Mouse (Mus musculus): ENCODE data around the gene Teddm1a. TPM values are rescaled to one million over a fixed set of nuclear protein-coding genes. Genes with fewer than 3 reads are reported as not detected.
"Not testable (repeated sequence)": the region's sequence is repeated elsewhere in the genome, so short reads cannot be mapped to it uniquely, and the experiment has no call there.

Gene Teddm1a
- polyA plus RNA-seq, 1 experiment from 2014 or later = not detected

DNA sequence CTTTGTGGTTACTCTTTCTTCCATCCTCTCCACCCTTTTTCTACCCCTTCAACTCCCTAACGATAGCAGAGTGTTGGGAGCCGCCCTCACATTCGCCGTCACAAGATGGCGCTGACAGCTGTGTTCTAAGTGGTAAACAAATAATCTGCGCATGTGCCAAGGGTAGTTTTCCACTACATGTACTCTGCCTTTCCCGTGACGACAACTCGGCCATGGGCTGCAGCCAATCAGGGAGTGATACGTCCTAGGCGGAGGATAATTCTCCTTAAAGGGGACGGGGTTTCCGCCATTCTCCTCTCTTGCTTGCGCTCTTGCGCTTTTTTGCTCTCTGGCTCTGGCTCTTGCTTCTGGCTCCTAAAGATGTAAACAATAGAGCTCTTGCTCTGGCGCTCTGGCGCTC lies 11.2 kb upstream of the Teddm1a start:
- WGBS = 94% methylated on average over 17 of the region's 17 CpGs
- not testable (repeated sequence) for H3K9me3 ChIP-seq (ENCODE audit: control insufficient read depth, low read length); H3K4me1 ChIP-seq (ENCODE audit: control insufficient read depth in 2 of 2, insufficient read depth in 2 of 2, low read length in 2 of 2); H3K4me2 ChIP-seq (ENCODE audit: low read length); H3K9ac ChIP-seq (ENCODE audit: low read length); H3K27me3 ChIP-seq (ENCODE audit: control insufficient read depth, insufficient read depth, low read length); H3K36me3 ChIP-seq (ENCODE audit: control insufficient read depth, insufficient read depth, low read length); H3K4me3 ChIP-seq (ENCODE audit: control insufficient read depth in 1 of 2, insufficient read depth in 1 of 2, low read depth in 1 of 2, low read length in 2 of 2); ATAC-seq (ENCODE audit: insufficient number of reproducible peaks, insufficient read depth, low FRiP score, low read depth); H3K27ac ChIP-seq (replicated peaks in 1 of 2; ENCODE audit: control insufficient read depth in 1 of 2, insufficient read depth in 1 of 2, low read depth in 2 of 2, low read length in 2 of 2)

DNA sequence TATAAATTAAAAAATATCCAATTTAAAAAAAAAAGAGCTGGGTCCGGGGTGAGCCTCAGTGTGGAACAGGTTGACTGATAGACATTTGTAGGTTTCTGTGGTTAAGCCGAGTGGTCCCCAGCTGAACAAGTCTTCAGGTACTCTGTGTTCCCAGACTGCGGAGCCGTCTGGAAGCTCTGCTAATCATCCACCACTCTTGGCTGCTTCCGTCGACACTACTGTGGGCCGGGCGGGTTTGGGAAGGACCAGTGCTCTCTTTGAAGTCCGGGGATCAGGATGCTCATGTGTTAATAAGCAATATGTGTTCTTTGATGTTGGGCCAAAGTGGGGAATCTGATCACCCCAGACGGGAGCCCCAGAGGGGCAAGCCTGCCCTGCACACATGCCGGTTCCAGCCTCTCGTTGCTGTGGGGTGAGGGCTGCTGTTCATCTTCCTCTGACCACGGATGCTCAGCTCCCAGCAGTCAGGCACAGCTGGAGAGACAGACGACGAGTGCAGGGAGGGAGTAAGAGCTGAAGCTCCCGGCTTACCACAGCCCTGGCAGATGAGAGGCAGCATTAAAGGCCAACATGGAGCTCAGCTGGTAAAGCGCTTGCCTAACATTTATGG lies 5.4 kb upstream of the Teddm1a start:
- no peak for ATAC-seq (ENCODE audit: insufficient number of reproducible peaks, insufficient read depth, low FRiP score, low read depth)
- H3K4me1 ChIP-seq (ENCODE audit: control insufficient read depth in 2 of 2, insufficient read depth in 2 of 2, low read length in 2 of 2) = no peaks in the 10 kb centered on the region
- H3K36me3 ChIP-seq (ENCODE audit: control insufficient read depth, insufficient read depth, low read length) = no peaks in the 10 kb centered on the region
- no peak overlapping the region for H3K4me3 ChIP-seq (ENCODE audit: control insufficient read depth in 1 of 2, insufficient read depth in 1 of 2, low read depth in 1 of 2, low read length in 2 of 2)
- no peak overlapping the region for H3K9ac ChIP-seq (ENCODE audit: low read length)
- no peak overlapping the region for H3K27ac ChIP-seq (replicated peaks in 1 of 2; ENCODE audit: control insufficient read depth in 1 of 2, insufficient read depth in 1 of 2, low read depth in 2 of 2, low read length in 2 of 2)
- no peak overlapping the region for H3K4me2 ChIP-seq (ENCODE audit: low read length)
- 25% methylated on average over 17 of the region's 17 CpGs for WGBS
- H3K27me3 ChIP-seq (ENCODE audit: control insufficient read depth, insufficient read depth, low read length) = no peaks in the 10 kb centered on the region
- no peaks in the 10 kb centered on the region for H3K9me3 ChIP-seq (ENCODE audit: control insufficient read depth, low read length)

DNA sequence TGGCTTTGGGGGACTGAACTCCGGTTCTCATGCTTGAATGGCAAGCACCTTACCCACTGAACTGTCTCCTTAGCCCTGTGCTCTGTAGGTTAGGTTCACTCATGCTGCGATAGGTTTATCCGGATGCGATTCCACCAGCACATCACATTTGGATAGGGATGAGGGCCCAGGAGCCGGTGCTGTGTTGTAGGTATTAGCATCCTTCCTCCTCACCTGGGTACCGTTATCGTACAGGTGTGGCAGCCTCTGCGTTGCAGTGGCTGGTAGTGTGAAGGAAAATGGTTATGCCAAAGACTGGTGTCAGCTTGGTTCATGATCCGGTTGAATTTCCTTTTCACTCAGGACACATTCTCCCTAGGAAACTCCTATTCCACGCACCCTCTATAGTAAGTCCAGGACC lies 1.4 kb upstream of the Teddm1a start:
- H3K4me1 ChIP-seq (ENCODE audit: control insufficient read depth in 2 of 2, insufficient read depth in 2 of 2, low read length in 2 of 2) = no peaks in the 10 kb centered on the region
- ATAC-seq (ENCODE audit: insufficient number of reproducible peaks, insufficient read depth, low FRiP score, low read depth) = no peak
- H3K27ac ChIP-seq (replicated peaks in 1 of 2; ENCODE audit: control insufficient read depth in 1 of 2, insufficient read depth in 1 of 2, low read depth in 2 of 2, low read length in 2 of 2) = no peak overlapping the region
- H3K9ac ChIP-seq (ENCODE audit: low read length) = no peak overlapping the region
- H3K4me2 ChIP-seq (ENCODE audit: low read length) = no peak overlapping the region
- H3K27me3 ChIP-seq (ENCODE audit: control insufficient read depth, insufficient read depth, low read length) = no peaks in the 10 kb centered on the region
- no peaks in the 10 kb centered on the region for H3K36me3 ChIP-seq (ENCODE audit: control insufficient read depth, insufficient read depth, low read length)
- H3K9me3 ChIP-seq (ENCODE audit: control insufficient read depth, low read length) = no peaks in the 10 kb centered on the region
- WGBS = 86% methylated on average over 10 of the region's 10 CpGs
- H3K4me3 ChIP-seq (ENCODE audit: control insufficient read depth in 1 of 2, insufficient read depth in 1 of 2, low read depth in 1 of 2, low read length in 2 of 2) = no peak overlapping the region

DNA sequence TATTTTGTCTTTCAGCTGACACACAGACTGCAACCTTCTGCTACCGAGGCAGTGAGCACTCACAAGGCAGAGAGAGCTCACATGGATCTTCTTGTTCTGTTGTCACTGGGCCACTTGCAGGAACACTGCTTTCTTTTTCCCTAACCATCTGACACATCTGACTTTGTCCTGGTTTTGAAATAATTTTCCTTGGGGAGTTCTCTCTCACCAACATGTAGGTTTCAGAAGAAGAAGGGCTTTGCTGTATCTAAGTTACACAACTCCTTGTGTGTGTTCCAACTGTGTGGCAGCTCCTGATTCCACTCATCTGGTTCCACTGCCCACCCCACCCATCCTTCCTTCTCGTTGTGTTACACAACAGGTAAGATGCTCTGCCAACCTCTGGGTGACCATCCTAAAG lies 2.2 kb downstream of the Teddm1a start:
- no peak overlapping the region for H3K9ac ChIP-seq (ENCODE audit: low read length)
- no peak for ATAC-seq (ENCODE audit: insufficient number of reproducible peaks, insufficient read depth, low FRiP score, low read depth)
- H3K4me1 ChIP-seq (ENCODE audit: control insufficient read depth in 2 of 2, insufficient read depth in 2 of 2, low read length in 2 of 2) = peaks cover 0 to 8% of the 10 kb centered on the region in 2 experiments; a peak in 2 of 4 replicates
- no peak overlapping the region for H3K4me2 ChIP-seq (ENCODE audit: low read length)
- H3K27ac ChIP-seq (replicated peaks in 1 of 2; ENCODE audit: control insufficient read depth in 1 of 2, insufficient read depth in 1 of 2, low read depth in 2 of 2, low read length in 2 of 2) = no peak overlapping the region
- H3K4me3 ChIP-seq (ENCODE audit: control insufficient read depth in 1 of 2, insufficient read depth in 1 of 2, low read depth in 1 of 2, low read length in 2 of 2) = no peak overlapping the region
- no peaks in the 10 kb centered on the region for H3K27me3 ChIP-seq (ENCODE audit: control insufficient read depth, insufficient read depth, low read length)
- H3K36me3 ChIP-seq (ENCODE audit: control insufficient read depth, insufficient read depth, low read length) = no peaks in the 10 kb centered on the region
- no peaks in the 10 kb centered on the region for H3K9me3 ChIP-seq (ENCODE audit: control insufficient read depth, low read length)
- 61% methylated on average over 2 of the region's 2 CpGs for WGBS

DNA sequence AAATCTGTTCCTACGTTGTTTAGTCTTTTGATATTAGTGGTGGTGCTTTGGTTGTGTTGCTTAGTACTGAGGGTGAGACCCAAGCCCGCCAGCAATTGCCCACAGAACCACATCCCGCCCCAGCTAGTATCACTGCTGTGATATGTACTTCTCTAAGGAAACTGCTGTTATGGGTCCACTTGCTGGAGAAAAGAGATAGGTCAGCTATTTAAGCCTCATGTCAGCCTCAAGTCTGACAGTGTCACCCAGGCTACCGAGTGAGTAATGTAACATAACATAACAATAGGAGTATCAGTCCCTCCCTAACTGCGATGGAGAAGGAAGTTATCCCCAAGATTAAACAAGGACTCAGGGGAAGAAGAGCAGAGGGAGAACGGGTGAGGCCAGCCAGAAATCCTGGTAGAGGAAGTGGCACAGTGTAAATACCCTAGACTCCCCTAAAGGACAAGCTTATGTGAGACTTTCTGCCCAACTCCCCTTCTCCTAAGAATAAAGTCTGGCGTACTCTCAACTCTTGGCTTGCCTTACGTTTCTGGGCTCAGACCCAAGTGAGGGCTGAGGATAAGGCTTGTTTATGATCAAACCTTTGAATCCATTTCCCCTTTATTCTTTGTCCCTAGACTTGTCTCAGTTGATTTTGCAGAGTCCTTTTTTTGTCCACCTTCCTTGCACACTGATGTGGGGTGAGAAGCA lies 2.8 kb downstream of the Teddm1a start:
- Histone ChIP-seq H3K9ac (ENCODE audit: low read length) (no peak overlapping the region), H3K4me1 (ENCODE audit: control insufficient read depth in 2 of 2, insufficient read depth in 2 of 2, low read length in 2 of 2) (peaks cover 2 to 8% of the 10 kb centered on the region in 2 experiments; a peak in 2 of 4 replicates), H3K4me2 (ENCODE audit: low read length) (no peak overlapping the region), H3K27ac (replicated peaks in 1 of 2; ENCODE audit: control insufficient read depth in 1 of 2, insufficient read depth in 1 of 2, low read depth in 2 of 2, low read length in 2 of 2) (no peak overlapping the region), H3K4me3 (ENCODE audit: control insufficient read depth in 1 of 2, insufficient read depth in 1 of 2, low read depth in 1 of 2, low read length in 2 of 2) (no peak overlapping the region), H3K9me3 (ENCODE audit: control insufficient read depth, low read length) (no peaks in the 10 kb centered on the region), H3K36me3 (ENCODE audit: control insufficient read depth, insufficient read depth, low read length) (no peaks in the 10 kb centered on the region), H3K27me3 (ENCODE audit: control insufficient read depth, insufficient read depth, low read length) (no peaks in the 10 kb centered on the region)
- WGBS = 37% methylated on average over 8 of the region's 8 CpGs
- ATAC-seq (ENCODE audit: insufficient number of reproducible peaks, insufficient read depth, low FRiP score, low read depth) = no peak

DNA sequence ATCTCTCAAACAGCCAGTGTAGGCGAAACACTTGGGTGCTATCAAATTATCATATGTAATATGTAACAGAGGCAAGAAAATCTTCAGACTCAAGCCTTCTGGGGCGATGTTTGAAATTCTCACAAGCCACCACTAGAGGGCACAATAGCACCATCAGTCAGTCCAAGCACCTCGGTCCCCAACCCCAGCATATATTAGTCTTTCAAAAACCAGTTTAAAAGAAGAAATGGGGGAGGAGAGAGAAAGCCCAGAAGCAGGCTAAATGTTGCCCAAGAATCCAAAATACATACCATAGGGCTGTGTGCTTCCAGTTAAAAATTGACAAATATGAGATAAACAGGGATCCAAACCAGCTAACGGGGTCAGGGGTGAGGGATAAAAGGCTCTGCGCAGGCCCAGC lies 3.4 kb downstream of the Teddm1a start:
- no peaks in the 10 kb centered on the region for H3K27me3 ChIP-seq (ENCODE audit: control insufficient read depth, insufficient read depth, low read length)
- H3K4me2 ChIP-seq (ENCODE audit: low read length) = no peak overlapping the region
- no peaks in the 10 kb centered on the region for H3K9me3 ChIP-seq (ENCODE audit: control insufficient read depth, low read length)
- no peak overlapping the region for H3K27ac ChIP-seq (replicated peaks in 1 of 2; ENCODE audit: control insufficient read depth in 1 of 2, insufficient read depth in 1 of 2, low read depth in 2 of 2, low read length in 2 of 2)
- H3K9ac ChIP-seq (ENCODE audit: low read length) = no peak overlapping the region
- 36% methylated on average over 5 of the region's 5 CpGs for WGBS
- H3K36me3 ChIP-seq (ENCODE audit: control insufficient read depth, insufficient read depth, low read length) = no peaks in the 10 kb centered on the region
- no peak for ATAC-seq (ENCODE audit: insufficient number of reproducible peaks, insufficient read depth, low FRiP score, low read depth)
- no peak overlapping the region for H3K4me3 ChIP-seq (ENCODE audit: control insufficient read depth in 1 of 2, insufficient read depth in 1 of 2, low read depth in 1 of 2, low read length in 2 of 2)
- peaks cover 2 to 8% of the 10 kb centered on the region in 2 experiments; a peak in 2 of 4 replicates for H3K4me1 ChIP-seq (ENCODE audit: control insufficient read depth in 2 of 2, insufficient read depth in 2 of 2, low read length in 2 of 2)

DNA sequence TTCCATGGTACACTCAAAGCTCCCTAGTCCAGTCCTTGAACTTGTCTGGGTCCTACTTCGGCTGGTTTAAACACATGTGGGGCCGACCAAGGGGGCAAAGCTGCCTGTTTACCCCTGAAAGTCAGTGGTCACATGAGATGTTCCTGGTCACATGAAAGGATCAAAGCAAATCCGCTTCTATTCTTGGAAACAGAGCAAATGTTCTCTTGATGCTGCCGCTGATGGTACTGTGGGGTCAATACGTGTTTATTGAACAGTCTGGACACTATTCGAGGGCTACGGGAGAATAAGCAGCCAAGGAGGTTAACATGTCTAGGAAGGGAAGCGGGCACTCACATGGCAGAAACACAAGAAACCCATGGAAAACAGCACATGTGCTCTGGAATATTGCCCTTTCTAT lies 5.7 kb downstream of the Teddm1a start:
- Histone ChIP-seq H3K4me2 (ENCODE audit: low read length) (no peak overlapping the region), H3K9ac (ENCODE audit: low read length) (no peak overlapping the region), H3K4me1 (ENCODE audit: control insufficient read depth in 2 of 2, insufficient read depth in 2 of 2, low read length in 2 of 2) (peaks cover 7 to 21% of the 10 kb centered on the region in 2 experiments; a peak in 3 of 4 replicates), H3K27ac (replicated peaks in 1 of 2; ENCODE audit: control insufficient read depth in 1 of 2, insufficient read depth in 1 of 2, low read depth in 2 of 2, low read length in 2 of 2) (no peak overlapping the region), H3K36me3 (ENCODE audit: control insufficient read depth, insufficient read depth, low read length) (no peaks in the 10 kb centered on the region), H3K9me3 (ENCODE audit: control insufficient read depth, low read length) (no peaks in the 10 kb centered on the region), H3K27me3 (ENCODE audit: control insufficient read depth, insufficient read depth, low read length) (no peaks in the 10 kb centered on the region), H3K4me3 (ENCODE audit: control insufficient read depth in 1 of 2, insufficient read depth in 1 of 2, low read depth in 1 of 2, low read length in 2 of 2) (no peak overlapping the region)
- no peak for ATAC-seq (ENCODE audit: insufficient number of reproducible peaks, insufficient read depth, low FRiP score, low read depth)
- 71% methylated on average over 8 of the region's 8 CpGs for WGBS
